Mouse (Mus musculus) E14TG2a.4 (cell line): Measurements from ENCODE around the gene C330007P06Rik.

Source experiments
- CTCF ChIP-seq: conservative IDR thresholded peaks from 2 replicates; pipeline ENCODE4 v1.5.1; 2014; ENCODE audit warnings: low read length
- NANOG ChIP-seq: IDR thresholded peaks from 2 replicates; pipeline ENCODE4 v1.6.1; 2014; ENCODE audit warnings: borderline replicate concordance, low read length, mixed read lengths
- POU5F1 ChIP-seq: IDR thresholded peaks from 2 replicates; pipeline ENCODE4 v1.6.1; 2014; ENCODE audit warnings: low read length, borderline replicate concordance

DNA sequence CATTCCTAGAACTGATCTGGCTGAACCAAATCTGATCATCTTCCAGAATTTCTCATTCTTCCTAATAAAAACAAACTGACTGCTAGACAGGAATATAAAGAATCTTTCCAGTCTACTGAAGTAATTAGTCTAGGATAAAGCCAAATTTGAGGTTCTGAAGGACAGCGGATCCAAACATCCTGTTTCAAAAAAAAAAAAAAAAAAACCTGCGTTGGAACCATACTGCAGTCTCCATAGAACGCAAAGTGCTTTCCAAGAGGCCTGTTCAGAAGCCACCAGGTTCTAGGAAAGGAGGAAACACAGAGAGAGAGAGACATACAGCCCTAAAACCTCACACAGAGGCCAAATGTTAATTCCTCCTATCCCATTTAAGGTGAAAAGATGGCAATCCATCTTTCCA is 27.7 kb upstream of the C330007P06Rik start:
- TF ChIP-seq CTCF (no peak), NANOG (no peak), POU5F1 (no peak)
